Mouse (Mus musculus) fibroblast of lung, adult 2 months (primary cell): Measurements from ENCODE around the gene Slc26a11.
"Not testable (repeated sequence)": the region's sequence is repeated elsewhere in the genome, so short reads cannot be mapped to it uniquely, and the experiment has no call there.

ENCODE experiments used
- DNase-seq: peaks from one replicate; pipeline ENCODE4 v3.0.0-alpha.2; 2011; ENCODE audit warnings: low read depth

The Slc26a11 gene

DNA sequence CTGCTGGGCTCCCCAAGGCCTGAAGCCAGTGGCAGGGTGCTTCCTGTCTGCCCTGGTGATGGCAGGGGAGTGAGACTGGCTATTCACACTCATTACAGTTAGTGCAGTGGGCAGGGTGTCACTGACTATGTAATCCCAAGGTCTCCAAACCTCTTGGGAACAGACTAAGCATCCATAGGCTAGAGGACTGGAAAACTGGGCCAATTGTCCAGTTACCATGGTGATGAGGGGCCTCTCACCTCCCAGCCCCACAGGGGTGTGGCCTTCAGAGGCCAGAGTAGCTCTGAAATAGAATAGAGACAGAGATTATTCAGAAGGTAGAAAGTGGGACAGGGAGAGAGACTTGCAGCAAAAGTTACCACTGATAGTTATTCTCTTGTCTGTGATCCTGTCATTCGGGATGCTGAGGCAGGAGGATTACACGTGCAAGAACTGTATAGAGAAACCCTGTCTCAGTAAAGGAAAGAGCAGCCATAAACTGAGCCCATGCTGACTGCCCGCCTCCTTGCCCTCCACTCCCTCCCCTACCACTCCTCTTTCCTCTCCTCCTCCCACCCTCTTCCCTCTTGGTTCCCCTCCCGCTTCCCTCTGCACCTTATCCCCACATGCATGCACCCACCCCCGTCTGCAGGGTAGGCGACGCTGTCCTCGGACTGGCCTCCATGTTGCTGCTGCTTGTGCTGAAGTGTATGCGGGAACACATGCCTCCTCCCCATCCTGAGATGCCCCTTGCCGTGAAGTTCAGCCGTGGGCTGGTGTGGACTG is 7.6 kb downstream of the Slc26a11 start:
- DNase-seq, result no peak

DNA sequence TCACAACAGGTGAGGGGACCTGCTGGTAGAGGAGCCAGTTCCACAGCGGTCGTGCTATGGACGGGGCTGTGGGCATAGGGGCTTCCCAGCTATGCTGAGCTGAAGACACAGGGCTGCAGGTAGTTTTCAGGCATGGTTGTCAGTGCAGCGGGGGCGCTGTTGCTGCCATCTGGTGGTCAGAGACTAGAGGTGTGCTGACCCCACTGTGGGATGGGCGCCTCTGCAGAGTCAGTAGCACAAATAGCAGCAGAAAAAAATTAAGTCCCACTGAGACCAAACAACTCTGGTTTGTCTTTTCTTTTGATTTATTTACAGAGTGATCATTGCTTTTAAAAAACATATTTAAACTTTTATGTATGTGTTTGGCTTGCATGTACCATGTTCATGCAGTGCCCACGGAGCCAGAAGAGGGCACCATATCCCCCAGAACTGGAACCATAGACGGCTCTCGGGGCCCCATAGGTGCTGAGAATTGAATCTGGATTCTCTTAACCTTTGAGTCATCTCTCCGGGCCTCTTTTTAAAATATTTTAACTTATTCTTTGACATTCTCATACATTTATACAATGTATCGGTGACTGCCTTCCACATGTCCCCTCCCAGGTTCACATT is 8.3 kb downstream of the Slc26a11 start:
- no peak for DNase-seq

DNA sequence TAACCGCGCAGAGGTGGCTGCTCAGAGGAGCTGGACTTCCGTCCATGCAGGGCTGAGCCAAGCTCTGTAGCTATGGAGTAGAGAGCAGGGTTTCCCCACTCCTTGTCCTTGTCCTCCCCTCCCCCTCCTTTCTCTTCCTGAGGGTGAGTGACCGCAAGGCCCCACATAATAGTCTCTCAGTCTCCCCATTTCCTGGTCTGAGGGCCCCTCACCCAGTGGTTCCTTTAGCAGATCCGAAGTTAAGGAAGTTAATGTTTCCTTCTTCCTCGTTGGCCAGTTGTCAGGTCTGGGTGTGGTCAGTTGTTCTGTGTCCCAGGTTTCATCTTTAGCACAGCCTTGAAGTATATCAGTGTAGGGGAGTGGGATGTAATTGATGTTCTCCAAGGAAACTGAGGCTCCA is 20.1 kb downstream of the Slc26a11 start:
- DNase-seq, result no peak

DNA sequence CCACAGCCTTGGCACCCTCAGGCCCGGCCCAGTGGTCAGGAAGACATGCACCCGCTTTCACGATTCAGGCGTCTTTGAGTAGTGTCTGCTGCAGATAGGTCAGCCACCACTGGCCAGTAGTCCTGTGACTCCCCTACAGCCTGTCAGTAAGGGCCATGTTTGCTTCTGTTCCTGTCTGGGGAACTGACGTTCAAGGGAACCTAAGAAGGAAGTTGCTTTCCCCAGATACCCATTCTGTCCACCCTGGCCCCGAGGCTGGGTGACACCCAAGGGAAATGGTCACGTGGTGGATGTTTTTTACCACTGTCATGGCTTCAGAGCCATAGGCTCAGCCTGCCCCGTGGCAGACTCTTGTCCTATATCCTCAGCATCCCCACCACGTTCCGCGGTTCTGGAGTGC is 22.0 kb downstream of the Slc26a11 start:
- no peak for DNase-seq

DNA sequence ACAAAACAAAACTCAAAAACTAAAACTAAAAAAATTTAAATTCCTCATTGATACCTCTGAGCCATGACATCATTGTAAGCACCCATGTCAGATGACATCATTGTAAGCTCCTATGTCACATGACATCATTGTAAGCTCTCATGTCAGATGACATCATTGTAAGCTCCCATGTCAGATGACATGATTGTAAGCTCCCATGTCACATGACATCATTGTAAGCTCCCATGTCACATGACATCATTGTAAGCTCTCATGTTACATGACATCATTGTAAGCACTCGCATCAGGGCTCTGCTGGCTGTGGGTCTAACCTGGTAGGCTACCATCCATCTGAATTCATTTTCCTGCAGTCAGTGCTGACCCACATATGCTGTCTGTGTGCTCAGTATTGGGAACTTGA is 23.2 kb downstream of the Slc26a11 start:
- DNase-seq, result no peak

DNA sequence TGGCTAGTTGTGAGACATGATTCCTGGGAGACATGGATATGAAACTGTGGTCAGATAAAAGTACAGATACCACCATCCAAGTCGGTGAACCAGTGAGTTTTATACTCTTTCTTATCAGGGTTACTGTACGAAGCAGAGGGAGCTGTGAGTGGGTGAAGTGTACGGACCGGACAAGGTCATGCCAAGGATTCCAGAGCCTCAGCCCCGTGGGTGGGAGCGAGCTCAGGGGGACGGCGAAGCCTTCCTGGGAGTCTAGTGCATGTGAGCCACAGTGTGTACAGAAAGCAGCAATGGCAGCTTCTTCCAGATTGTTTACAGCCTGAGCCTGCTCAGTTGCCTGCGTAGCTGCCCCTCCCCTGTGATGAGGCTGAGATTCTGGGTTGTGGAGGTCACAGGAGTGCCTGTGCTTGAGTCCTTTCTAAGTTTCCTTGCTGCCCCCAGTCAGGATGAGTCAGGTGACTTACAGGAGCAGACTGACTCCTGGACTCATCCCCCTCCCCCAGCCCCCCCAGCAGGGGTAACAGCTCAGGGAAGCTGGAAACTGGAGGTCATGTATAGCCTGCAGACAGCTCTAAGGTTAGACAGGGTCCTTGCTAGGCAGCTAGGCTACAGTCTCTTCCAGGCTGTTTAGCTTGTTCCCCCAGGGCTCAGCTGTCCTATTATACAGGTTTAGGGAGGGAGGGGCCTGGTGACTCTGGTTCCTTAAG is 26.4 kb downstream of the Slc26a11 start:
- DNase-seq, result no peak

DNA sequence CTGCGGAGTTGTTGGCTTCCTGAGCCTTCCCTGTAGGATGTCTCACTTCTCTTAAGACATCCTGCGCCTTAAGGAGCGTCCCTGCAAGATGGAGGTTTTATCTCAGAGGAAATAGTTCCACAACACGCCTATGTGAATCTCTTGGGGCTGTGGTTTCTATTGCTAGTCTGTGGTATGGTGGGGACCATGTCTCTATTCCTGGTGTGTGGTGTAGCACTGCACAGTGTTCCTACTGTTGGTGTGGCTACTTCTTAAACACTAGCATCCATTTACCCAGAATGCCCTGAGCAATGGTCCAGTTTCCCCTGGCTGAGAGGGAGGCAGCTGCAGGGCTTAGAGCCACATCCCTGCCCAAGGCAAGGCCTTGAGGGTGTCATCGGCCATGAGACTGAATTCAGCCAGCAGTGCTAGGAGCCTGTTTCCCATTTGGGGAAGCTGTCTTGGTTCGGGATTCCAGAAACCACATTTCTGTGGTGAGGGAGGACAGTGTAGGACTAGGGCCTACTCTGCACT is 27.0 kb downstream of the Slc26a11 start:
- DNase-seq, result no peak

DNA sequence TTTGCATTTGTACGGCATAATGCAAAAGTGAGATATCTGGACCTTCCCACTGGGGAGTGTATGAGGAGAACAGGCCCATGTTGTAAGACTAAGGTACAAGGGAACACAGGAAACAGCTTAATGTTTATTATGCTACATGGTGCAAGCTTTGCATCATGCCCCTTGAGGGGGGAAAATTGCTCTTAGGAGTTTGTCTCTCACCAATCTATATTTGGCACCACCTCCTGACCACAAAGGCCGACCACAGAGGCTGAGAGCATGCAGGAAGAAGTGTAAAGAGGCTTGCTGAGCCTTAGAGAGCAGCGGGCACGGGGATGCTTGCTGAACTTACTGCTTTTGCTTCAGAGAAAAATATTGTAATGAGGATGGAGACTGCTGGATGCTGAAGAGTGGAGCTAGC is 29.5 kb downstream of the Slc26a11 start:
- peak; percentile 10 for DNase-seq

DNA sequence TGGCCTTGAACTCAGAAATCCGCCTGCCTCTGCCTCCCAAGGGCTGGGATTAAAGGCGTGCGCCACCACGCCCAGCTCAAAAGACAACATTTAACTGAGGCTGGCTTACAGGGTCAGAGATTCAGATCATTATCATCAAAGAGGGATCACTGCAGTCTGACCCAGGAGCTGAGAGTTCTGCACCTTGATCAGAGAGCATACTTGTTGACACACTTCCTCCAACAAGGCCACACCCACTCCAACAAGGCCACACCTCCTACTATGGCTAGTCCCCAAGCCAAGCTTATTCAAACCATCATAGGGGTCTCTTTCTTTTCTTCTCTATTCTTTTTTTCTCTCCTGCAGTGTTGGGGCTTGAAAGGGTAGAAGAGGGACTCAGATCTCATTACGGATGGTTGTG is 30.9 kb downstream of the Slc26a11 start:
- no peak for DNase-seq

DNA sequence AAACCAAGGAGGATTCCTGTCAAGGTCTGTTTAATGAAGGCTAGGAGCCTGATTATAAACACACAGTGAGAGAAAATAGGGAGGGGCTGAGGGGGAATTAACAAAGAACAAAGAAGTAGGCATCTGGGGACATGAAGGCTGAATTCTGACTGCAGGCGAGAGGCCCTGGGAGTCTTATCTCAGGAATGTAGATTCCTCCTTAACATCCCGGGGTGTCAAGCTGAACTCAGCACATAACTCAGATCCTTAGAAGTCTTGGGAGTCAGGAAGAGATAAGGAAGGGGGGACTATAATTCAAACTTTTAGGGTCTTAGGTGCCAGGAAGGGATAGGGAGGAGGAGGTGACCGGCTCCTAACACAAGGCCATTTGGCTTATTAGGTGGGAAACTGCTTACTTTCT is 31.9 kb downstream of the Slc26a11 start:
- DNase-seq, result not testable (repeated sequence)

DNA sequence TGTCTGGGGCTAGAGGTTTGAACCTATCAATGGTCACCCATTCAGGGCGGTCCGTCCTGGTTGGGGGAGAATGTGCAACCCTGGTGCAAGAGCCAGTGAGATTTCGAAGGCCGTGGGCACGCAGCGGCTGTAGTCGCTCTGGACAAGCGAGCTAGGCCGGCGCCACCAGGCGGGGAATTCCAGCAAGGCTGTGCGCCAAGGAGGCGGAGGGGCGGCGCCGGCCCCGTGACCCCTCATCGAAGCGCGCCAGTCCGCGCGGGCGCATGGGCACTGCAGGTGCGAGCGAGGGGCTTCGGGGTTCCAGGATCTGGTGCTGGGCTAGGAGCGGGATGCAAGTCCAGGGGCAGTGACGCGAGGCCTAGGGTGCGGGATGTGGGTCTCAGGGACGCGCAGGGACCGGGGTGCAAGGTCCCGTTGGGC is 34.5 kb downstream of the Slc26a11 start:
- peak; percentile 73 for DNase-seq

DNA sequence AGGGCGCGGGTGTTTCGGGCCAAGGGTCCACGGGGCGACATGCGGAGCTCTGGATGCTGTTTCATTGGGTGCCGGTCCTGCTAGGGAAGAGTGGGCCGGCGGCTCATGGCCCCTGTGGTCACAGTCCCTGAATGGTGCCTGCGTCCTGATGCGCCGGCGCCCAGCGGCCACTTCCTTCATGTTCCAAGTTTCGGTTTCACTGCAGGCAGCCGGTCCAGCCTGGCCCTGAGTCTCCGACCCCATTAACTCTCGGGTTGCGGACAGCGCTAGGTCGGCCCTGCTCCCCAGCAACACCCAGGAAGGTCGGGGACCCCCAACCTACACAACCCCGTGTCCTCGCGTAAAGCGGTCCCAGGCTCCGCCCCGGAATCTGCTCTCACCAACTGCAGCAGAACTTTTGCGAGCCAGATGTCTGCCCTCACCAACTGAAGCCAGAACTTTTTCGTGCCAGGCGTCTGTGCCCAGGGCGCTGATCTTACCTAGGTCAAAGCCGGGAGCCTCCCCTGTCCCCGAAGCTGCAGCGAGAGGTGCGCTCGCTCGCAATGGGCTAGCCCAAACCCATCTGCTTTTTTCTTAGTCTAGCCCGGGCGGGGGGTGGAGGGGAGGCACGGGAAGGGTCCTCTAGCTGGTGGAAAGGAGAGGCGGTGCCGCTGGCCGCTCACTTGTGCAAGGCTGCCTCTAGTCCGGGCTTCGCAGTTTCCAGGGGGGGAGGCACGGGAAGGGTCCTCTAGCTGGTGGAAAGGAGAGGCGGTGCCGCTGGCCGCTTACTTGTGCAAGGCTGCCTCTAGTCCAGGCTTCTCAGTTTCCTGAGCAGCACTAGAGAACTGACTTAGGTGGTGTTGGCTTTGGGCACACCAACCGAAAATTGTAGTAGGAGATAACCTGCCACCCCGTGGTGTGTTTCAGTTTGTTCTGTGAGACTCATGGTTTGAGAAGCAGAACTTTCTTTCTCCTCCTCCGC is 35.2 kb downstream of the Slc26a11 start:
- DNase-seq, result peak; percentile 32

DNA sequence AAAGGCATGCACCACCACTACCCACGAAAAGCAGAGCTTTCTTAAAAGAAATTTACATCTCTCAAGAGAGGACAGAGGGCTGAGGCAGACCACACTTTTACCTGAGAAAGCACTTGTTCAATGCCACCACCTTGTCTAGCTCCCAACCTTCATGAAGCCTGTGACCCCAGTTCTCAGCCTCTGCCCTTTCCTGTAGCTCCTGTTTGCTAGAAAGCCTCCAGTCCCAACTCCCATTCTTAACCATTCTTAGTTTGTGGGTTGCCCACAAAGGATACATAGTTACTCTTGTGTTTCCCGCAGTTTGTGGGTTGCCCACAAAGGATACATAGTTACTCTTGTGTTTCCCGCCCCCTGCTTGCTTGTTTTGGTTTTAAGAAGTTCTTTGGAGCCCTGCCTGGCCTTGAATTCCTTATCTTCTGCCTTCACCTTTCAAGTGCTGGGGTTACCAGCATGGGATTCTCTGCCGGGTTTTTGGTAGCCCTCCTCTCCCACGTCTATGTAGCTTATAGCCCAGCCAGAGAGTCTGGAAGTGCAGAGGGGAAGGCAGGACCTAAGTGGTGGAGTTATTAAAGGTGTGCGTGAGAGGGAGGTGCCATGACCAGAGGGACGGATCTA is 36.1 kb downstream of the Slc26a11 start:
- DNase-seq, result no peak

DNA sequence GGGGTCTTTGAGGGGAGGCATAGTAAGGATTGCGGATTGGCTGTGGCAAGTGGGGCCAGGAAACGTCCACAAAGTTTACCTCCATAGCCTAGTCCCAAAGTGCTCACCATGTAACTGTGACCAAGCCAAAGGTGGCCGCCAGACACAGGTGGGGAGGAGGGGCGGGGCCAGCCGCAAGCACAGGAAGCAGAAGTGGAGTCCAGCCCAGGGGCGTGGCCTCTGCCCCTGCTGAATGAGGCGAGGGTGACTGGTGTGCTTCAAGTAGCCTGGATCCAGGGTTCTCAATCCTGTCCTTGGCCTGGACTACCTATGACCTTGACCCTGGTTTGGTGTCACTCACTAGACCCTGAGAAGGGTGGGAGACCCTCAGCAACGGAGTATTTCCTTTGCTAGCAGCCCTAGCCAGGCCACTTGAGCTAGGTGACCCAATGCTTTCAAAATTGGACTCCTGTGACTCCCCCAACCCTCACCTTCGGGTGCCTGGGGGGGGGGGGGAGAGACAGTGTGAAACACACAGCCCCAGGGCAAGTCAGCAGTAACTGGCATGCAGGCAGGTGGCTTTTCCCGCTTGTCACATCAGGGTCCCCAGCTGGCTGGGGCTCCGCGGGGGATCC is 36.8 kb downstream of the Slc26a11 start:
- no peak for DNase-seq

DNA sequence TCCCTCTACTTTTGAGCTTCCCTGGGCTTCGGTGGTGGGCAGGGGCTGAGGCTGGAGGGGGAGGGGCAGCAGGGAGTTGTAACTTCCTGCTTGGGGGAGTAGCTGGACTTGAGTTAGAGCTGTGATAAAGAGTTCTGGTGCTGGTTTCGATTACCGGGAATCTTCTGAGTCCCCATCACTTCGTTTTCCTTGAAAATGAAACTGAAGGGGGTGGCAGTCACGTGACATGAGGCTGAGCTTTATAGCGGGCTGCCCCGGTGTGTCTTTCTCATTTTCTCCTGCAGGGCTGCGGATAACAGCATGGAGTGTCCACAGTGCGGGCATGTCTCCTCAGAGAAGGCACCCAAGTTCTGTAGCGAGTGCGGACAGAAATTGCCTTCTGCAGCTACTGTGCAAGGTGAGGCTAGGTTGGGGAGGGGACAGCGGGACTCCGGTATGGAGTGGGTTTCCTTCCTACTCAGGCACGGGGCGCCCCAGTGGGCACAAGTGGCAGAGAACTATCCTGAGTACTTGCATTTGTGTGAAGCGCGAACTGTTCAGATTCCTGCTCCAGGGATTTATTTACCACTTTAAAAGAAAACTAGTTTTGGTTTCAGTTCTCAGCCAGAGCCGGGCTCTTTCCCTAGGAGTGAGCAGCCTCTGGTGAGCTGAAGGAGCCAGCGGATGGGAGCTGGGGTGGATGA is 37.6 kb downstream of the Slc26a11 start, which contains the start of gene Rnf213:
Rnf213 (plus strand) TSS at position 301 of the 683 bp plus-strand sequence.
- peak; percentile 45 for DNase-seq

DNA sequence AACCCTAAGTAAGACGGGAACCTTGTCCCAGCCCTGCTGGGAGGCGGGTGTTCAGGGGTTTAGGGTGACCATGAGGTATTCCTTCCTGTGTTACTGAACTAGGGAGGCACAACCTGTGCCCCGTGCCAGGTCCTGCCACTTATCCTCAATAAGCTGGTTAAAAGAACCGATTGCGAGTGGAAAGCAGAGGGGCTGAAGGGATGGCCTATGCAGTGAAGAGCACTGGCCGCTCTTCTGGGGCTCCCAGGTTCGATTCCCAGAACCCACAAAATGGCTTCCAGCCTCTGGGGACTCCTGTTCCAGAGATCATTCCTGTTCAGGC is 38.1 kb downstream of the Slc26a11 start:
- no peak for DNase-seq

DNA sequence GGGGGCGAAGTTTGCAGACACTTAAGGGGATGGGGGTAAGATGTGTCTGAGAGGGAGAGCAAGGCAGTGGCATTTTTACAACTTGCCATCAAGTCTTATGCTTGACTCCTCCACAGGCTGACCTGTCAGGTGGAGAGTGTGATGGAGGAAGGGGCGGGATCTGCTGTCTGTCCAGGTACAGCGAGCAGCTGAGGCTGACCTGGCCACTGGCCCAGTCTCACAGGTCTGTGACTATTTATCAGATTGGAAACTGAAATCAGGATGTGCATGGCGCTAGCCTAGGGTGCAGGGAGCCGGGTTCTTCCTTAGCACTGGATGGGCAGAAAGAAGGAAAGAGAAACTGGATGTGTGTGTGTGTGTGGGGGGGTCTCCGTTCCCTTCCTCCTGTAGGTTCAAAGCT is 38.9 kb downstream of the Slc26a11 start:
- DNase-seq, result no peak

DNA sequence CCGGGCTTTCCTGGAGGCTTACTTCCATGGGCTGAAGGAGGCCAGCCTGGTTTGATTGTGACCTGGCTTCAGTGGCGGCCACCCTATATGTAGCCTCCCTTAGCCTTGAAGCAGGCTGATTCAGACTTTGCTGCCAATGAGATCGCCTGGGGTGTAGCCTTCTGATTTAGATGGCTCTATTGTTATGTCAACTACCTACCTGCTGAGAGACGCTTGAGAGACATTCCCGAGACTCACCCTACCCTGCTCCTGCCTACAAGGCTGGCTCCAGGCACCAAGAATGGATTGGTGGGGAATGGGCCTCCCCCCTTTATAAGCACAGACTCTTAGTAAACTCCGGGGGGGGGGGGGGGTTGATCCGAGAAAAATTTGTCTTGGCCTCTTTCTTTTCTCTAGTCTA is 40.0 kb downstream of the Slc26a11 start:
- no peak for DNase-seq

DNA sequence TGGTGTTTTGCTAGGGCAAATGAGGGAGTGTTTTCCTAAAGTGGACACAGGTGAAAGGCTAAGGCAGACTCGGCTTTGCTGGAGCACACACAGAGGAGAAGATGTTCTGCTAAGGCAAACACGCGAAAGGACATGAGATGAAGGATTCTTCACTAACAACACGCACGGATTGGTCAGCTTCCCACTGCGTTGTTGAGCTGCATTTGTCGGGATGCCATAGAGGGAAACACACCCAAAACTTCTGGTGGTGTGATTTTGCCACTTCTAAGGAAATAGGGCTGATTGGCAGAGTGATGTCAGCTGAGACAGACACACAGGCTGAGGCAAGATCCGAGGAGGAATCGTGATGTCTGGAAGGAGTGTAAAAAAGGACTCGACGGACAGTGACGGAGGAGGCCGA is 40.6 kb downstream of the Slc26a11 start:
- no peak for DNase-seq

DNA sequence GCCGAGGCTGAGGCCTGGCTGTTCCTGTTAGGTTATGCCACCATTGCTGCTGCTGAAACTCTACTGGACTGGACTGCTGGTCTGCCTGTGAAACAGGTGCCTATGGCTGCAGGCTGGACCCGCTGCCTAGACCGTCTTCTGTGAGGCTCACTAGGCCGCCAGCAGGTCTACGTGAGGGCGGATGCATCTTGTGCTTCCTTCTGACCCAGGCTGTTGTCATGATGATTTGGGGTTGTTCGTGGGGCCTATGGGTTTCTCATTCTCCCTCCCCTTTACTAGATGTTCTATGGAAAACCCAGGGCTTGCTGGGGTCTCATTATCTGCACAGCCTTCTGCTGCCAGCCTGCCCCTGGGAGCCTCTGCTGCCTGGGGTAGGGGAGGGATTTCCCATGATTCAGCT is 41.1 kb downstream of the Slc26a11 start:
- DNase-seq, result no peak
